Comparison of ENCODE assay signal across 22 mouse cellular contexts in genomic region chr2:28549157-28549556, GRCm38 (mm10). TPM values are rescaled to one million over a fixed set of nuclear protein-coding genes. Genes with fewer than 3 reads are reported as not detected.
A peak's percentile ranks its signal among the peaks of the same experiment; 100 is the strongest.
DNase-seq lines count a peak whose midpoint lies in the region; ATAC-seq and TF ChIP-seq lines count a peak whose summit lies in the region.
"Had no signal": no experiment of that assay in that cellular context is flagged by ENCODE, and none has a peak within 500 bp of the region (broad histone marks: within the 10 kb centered on the region; RNA-seq: fewer than 3 reads in every experiment).

No protein-coding gene starts in this region.

- H3K27ac ChIP-seq in cerebellum, adult 2 months (ENCODE audit: insufficient read depth, low read length): no peak overlapping the region
- H3K27ac ChIP-seq: embryonic facial prominence, embryonic 10.5 days; embryonic facial prominence, embryonic 12.5 days; forebrain, embryonic 13.5 days; forebrain, embryonic 15.5 days had no signal

- DNase-seq in cerebellum, adult 11 months: peak; percentile 21
- DNase-seq in cerebellum, adult 2 months: no peak
- DNase-seq in cerebellum, adult 8-10 months: peak; percentile 20
- DNase-seq in cerebellum, adult 9-11 months: peak; percentile 52
- DNase-seq in cerebellum, postnatal 10 days: no peak
- DNase-seq: adrenal gland, adult 8-10 months; adrenal gland, postnatal 14 days; adrenal gland, postnatal 36 days; B cell, adult 2 months; forebrain, postnatal 0 days had no signal

- H3K4me1 ChIP-seq in cerebellum, adult 2 months (ENCODE audit: control insufficient read depth, insufficient read depth, low read length): peaks cover 45% of the 10 kb centered on the region
- H3K4me1 ChIP-seq: embryonic facial prominence, embryonic 12.5 days had no signal

- no peak for ATAC-seq in cerebellum, adult (ENCODE audit: insufficient number of reproducible peaks, low FRiP score, low TSS enrichment)
- ATAC-seq: activated CD4-positive, CD25-positive, alpha-beta regulatory T cell, adult 4 months; CD4-positive, CD25-positive, alpha-beta regulatory T cell, adult 4 months; forebrain, embryonic 15.5 days; forebrain, postnatal 0 days; Patski had no signal

- H3K27me3 ChIP-seq in cerebellum, adult 2 months (ENCODE audit: control insufficient read depth, insufficient read depth, low read length): no peaks in the 10 kb centered on the region
- H3K27me3 ChIP-seq: CH12.LX; embryonic facial prominence, embryonic 12.5 days; forebrain, embryonic 13.5 days; forebrain, embryonic 15.5 days; Patski had no signal

- 88% methylated on average over 13 of the region's 13 CpGs for WGBS in cerebellum, adult 2 months

- TF ChIP-seq POLR2A in cerebellum, adult 2 months (IDR thresholded peaks at IDR 0.05; ENCODE audit: borderline replicate concordance, insufficient read depth, low read length): no peak

- H3K4me3 ChIP-seq in cerebellum, adult 2 months (replicated peaks; ENCODE audit: insufficient read depth, low read depth, low read length): no peak overlapping the region
- H3K4me3 ChIP-seq: embryonic facial prominence, embryonic 10.5 days; embryonic facial prominence, embryonic 12.5 days; forebrain, embryonic 13.5 days; forebrain, embryonic 15.5 days had no signal

- no peak for TF ChIP-seq CTCF in cerebellum, adult 2 months (IDR thresholded peaks at IDR 0.05; ENCODE audit: borderline replicate concordance, insufficient read depth, low read depth, low read length)

RNA-seq across cellular contexts. Expression of gene Cel, which starts 14.0 kb away (rescaled TPM):
- 0.10 TPM in 2 replicates for polyA plus RNA-seq in cerebellum, adult 2 months (2012; rRNA removed)
- polyA plus RNA-seq: activated CD4-positive, CD25-positive, alpha-beta regulatory T cell, adult 4 months; CD4-positive, CD25-positive, alpha-beta regulatory T cell, adult 4 months; embryonic facial prominence, embryonic 10.5 days; embryonic facial prominence, embryonic 12.5 days; embryonic facial prominence, embryonic 14.5 days; forebrain, embryonic 11.5 days; forebrain, embryonic 13.5 days; forebrain, postnatal 0 days; G1E; Patski had no signal

RNA-seq across cellular contexts. Expression of gene Gtf3c5, which starts 34.4 kb away (rescaled TPM):
- 32.4 and 32.6 TPM in 2 replicates for polyA plus RNA-seq in cerebellum, adult 2 months (2012; rRNA removed)

RNA-seq across cellular contexts. Expression of gene Ralgds, which starts 36.2 kb away (rescaled TPM):
- polyA plus RNA-seq in cerebellum, adult 2 months (2012; rRNA removed): 133 and 151 TPM in 2 replicates

RNA-seq across cellular contexts. Expression of gene Gm10134, which starts 43.3 kb away (rescaled TPM):
- 0.48 TPM in 1 of 2 replicates, not detected in the other for polyA plus RNA-seq in cerebellum, adult 2 months (2012; rRNA removed)
- polyA plus RNA-seq: activated CD4-positive, CD25-positive, alpha-beta regulatory T cell, adult 4 months; CD4-positive, CD25-positive, alpha-beta regulatory T cell, adult 4 months; embryonic facial prominence, embryonic 10.5 days; forebrain, embryonic 11.5 days; G1E; Patski had no signal

RNA-seq across cellular contexts. Expression of gene Gbgt1, which starts 52.5 kb away (rescaled TPM):
- polyA plus RNA-seq in cerebellum, adult 2 months (2012; rRNA removed): 1.1 and 1.5 TPM in 2 replicates
- polyA plus RNA-seq: activated CD4-positive, CD25-positive, alpha-beta regulatory T cell, adult 4 months; CD4-positive, CD25-positive, alpha-beta regulatory T cell, adult 4 months; forebrain, embryonic 13.5 days; G1E; Patski had no signal

Comparison
In these comparisons a context has a peak if more than half of its experiments do, and no peak if none do; other contexts are left out.
1. DNase-seq: peak in cerebellum, adult 11 months (single experiment), cerebellum, adult 8-10 months (single experiment) and cerebellum, adult 9-11 months (single experiment); none in cerebellum, adult 2 months (0 of 2) and cerebellum, postnatal 10 days (0 of 2).